Mouse (Mus musculus) liver, adult (tissue): ENCODE data around the gene Rhox2h.
"Not testable (repeated sequence)": the region's sequence is repeated elsewhere in the genome, so short reads cannot be mapped to it uniquely, and the experiment has no call there.

ENCODE experiments used
- GATA4 ChIP-seq: IDR thresholded peaks from 2 replicates; pipeline ENCODE4 v1.6.1; 2014; ENCODE audit warnings: mild to moderate bottlenecking, low read length; ENCODE audit not compliant: insufficient replicate concordance

Gene Rhox2h

GRCm38 (mm10) chrX:37673177-37673576 lies at the start of gene Rhox2h:
Gene Rhox2h (minus strand): TSS chrX:37673277.
- TF ChIP-seq GATA4 = not testable (repeated sequence)

GRCm38 (mm10) chrX:37701821-37702387 lies 28.8 kb upstream of the Rhox2h start:
- no peak for TF ChIP-seq GATA4

- TF ChIP-seq GATA4 = no peak
Measured at GRCm38 (mm10) chrX:37692261-37692660, 19.2 kb upstream of the Rhox2h start.

- no peak for TF ChIP-seq GATA4
Measured at GRCm38 (mm10) chrX:37683031-37683715, 10.1 kb upstream of the Rhox2h start.

GRCm38 (mm10) chrX:37668664-37669063 lies 4.4 kb downstream of the Rhox2h start, which contains the start of gene Rhox3h:
Gene Rhox3h (minus strand): TSS chrX:37668764.
- not testable (repeated sequence) for TF ChIP-seq GATA4

GRCm38 (mm10) chrX:37651227-37651626 lies 21.9 kb downstream of the Rhox2h start, which contains the start of gene Rhox4g:
Gene Rhox4g (minus strand): TSS chrX:37651327.
- TF ChIP-seq GATA4 = not testable (repeated sequence)

- TF ChIP-seq GATA4 = not testable (repeated sequence)
Measured at GRCm38 (mm10) chrX:37643370-37643769, 29.7 kb downstream of the Rhox2h start, which contains the start of gene Rhox2g. Gene Rhox2g (minus strand): TSS chrX:37643470.

- TF ChIP-seq GATA4 = not testable (repeated sequence)
Measured at GRCm38 (mm10) chrX:37628512-37628911, 44.6 kb downstream of the Rhox2h start, which contains the start of gene Rhox3g. Gene Rhox3g (minus strand): TSS chrX:37628612.
